Mouse (Mus musculus) lung, postnatal 0 days (tissue): ENCODE data around the gene Nemf.

Experiments
- CTCF ChIP-seq: IDR thresholded peaks from 2 replicates; pipeline ENCODE4 v1.5.1; 2016; ENCODE audit warnings: antibody characterized with exemption, mild to moderate bottlenecking
- EP300 ChIP-seq: IDR thresholded peaks from 2 replicates; pipeline ENCODE4 v1.6.1; 2016; ENCODE audit warnings: antibody characterized with exemption, mild to moderate bottlenecking, control low read depth

DNA sequence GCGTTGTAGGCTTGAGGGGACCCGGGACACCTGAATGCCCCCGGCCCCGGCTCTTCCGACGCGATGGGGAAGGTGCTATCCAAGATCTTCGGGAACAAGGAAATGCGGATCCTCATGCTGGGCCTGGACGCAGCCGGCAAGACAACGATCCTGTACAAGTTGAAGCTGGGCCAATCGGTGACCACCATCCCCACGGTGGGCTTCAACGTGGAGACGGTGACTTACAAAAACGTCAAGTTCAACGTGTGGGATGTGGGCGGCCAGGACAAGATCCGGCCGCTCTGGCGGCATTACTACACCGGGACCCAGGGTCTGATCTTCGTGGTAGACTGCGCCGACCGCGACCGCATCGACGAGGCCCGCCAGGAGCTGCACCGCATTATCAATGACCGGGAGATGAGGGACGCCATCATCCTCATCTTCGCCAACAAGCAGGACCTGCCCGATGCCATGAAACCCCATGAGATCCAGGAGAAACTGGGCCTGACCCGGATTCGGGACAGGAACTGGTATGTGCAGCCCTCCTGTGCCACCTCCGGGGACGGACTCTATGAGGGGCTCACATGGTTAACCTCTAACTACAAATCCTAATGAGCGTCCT is 15.9 kb upstream of the Nemf start:
- TF ChIP-seq CTCF (no peak), EP300 (no peak)
